Mouse (Mus musculus) cerebellum, adult (tissue): ENCODE measurements at regions not wholly inside any gene's neighbourhood (a gene's known extent, or its start where the extent isn't known, plus 50 kb on each side); places are given as distances from the start of the nearest gene placed in this dataset.
"Not testable (repeated sequence)": the region's sequence is repeated elsewhere in the genome, so short reads cannot be mapped to it uniquely, and the experiment has no call there.

Experiments
- ATAC-seq: cut with Nextera tagmentation; 2 replicates; pipeline ENCODE4 v1.9.2; 2017; ENCODE audit warnings: mild to moderate bottlenecking, moderate library complexity, mixed read lengths; ENCODE audit not compliant: insufficient number of reproducible peaks, low FRiP score, low TSS enrichment

- ATAC-seq, result no peak
Observed at GRCm38 (mm10) chr5:40177982-40178748, 422.9 kb upstream of the Hs3st1 start.

DNA sequence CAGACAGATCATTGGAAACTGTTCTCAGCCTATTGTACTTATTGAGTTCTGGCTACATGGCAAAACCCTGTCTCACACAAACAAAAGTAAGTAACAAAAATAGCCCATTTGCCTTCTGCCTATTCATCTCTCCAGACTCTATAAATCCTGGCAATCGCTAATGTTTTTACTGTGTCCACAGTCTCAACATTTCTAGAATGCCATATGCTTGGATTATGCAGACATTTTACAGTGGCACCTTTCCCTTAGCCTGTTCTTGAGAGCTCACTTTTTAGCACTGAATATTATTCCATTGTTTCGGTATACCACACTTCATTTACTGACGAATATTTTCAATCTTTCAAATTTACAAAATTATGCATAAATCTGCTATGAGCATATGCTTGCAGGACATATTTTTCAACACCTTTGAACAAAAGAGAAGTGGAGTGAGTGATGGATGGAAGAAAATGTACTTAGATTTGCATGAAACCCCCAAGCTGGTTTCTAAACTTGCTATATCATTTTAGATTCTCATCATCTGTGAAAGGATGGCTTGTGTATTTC, 381.5 kb upstream of the Hs3st1 start:
- ATAC-seq, result no peak

DNA sequence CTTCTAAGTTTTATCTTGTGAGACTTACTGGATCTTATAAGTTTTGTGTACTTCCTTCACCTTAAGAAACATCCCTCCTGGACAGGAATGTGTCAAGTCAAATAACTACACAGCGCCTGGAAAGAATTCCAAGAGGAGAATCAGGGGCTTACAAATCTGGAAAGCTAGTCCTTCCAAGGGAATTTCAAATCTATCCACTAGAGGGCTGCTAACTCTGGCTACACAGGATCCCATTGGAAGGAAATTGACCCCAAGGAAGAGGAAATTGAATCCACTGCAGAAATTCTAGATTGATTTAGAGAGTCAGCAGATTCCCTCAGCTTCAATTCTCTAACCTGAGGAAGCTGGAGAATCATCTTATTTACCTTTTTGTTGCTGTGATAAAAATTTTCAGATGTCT, 369.1 kb upstream of the Hs3st1 start:
- ATAC-seq, result no peak

- ATAC-seq, result no peak
Observed at GRCm38 (mm10) chr5:40116849-40117248, 361.6 kb upstream of the Hs3st1 start.

- ATAC-seq, result not testable (repeated sequence)
Observed at GRCm38 (mm10) chr5:40089576-40089975, 334.3 kb upstream of the Hs3st1 start.

DNA sequence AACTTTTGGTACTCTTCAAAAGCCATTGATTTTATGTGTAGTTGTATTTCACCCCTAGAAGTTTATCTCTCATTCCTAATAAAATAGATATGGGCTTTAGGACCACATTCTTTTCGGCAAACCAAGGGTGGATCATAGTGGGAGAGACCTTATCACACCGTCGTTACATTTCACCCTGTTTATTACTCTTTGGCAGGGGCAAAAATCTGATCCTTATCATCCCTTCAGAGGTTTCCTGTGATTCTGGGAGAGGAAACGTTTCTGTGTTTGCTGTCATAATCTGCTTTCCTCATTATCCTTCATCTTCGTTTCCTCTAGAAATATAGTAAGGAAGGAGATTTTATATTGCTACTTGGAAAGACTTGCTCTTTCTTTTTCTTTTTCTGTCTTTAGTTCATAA, 290.0 kb upstream of the Hs3st1 start:
- ATAC-seq, result no peak

DNA sequence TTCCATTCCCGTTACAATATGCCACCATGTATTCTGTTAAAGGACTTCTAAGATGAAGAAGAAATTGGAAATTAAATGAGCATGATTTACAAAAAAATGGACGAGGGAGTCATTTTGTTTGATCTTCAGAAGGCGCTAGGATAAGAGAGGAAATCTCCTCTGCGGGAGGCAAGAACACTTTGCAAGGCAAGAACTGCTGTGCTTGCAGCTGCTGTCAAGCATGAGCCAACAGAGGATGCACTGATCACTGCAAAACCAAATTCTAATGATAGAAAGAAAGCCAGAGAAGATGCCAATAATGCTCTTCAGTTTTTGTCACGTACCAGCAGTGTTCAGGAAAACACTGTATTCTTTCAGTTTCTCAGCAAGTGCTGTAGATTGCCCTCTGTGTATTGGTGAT, 279.2 kb upstream of the Hs3st1 start:
- ATAC-seq, result no peak

- ATAC-seq, result peak; percentile 89
Observed at GRCm38 (mm10) chr5:40033686-40034085, 278.4 kb upstream of the Hs3st1 start.

- no peak for ATAC-seq
Observed at GRCm38 (mm10) chr5:40030261-40030660, 275.0 kb upstream of the Hs3st1 start.

- no peak for ATAC-seq
Observed at GRCm38 (mm10) chr5:40015946-40016345, 260.7 kb upstream of the Hs3st1 start.

GRCm38 (mm10) chr5:39988039-39988438, 232.8 kb upstream of the Hs3st1 start:
- no peak for ATAC-seq

DNA sequence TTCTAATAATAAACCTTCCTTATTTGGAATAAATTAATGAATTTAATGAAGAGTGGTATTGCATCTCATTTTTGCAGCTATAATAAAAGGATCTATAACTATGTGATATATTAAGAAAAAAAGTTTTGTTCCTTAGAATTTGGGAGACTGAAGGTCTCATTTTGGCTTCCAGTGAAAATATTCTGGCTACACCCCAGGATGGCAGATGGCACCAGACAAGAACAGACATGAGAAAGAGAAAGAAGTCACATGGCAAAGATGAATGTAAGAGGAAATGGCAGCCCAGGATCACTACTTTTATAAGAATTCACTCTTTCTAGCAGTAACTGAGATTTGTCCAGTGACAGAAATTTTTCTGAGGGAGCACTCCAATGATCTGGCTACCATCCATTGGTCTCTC, 209.1 kb upstream of the Hs3st1 start:
- no peak for ATAC-seq

DNA sequence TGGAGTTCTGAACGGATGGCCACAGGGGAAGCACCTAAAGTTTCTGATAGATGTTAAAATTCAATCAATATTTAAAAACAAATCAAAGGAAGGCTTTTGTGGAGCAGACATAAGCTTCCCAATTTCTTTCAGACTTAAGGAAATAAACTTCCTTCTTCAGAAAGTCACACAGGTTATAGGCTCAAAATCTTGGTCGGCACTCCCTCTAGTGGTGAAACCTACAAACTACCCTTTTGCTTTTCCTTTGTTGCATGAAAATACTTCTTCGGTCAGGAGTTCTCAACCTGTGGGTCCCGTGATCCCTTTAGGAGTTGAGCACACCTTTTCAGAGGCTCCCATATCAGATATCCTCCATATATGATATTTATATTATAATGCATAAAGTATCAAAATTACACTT, 205.7 kb upstream of the Hs3st1 start:
- 0 out of 2 replicates have a peak, but pooled peaks have one; percentile 15 for ATAC-seq

DNA sequence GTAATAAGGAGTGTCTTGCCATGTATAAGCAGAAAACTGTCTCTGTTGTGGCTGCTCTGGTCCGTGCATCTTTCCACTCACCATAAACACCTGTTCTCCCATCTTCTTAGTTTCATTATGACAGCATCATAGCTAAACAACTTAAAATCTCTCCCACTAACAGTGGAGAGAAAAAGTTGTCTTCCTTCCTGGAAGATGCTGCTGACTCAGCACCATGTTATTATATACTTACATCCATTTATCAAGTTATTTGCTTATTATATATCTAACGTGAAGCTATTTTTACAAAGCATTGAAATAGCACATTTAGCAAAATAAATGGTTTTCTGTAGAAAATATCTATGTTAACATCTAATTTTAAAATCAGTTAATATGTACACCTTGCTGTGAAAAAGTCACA, 180.3 kb upstream of the Hs3st1 start:
- no peak for ATAC-seq

GRCm38 (mm10) chr5:39931890-39932289, 176.6 kb upstream of the Hs3st1 start:
- no peak for ATAC-seq

GRCm38 (mm10) chr5:39909369-39909768, 154.1 kb upstream of the Hs3st1 start:
- ATAC-seq, result no peak

- ATAC-seq, result no peak
Observed at GRCm38 (mm10) chr5:39871723-39872085, 116.4 kb upstream of the Hs3st1 start.

GRCm38 (mm10) chr5:39870835-39871722, 115.8 kb upstream of the Hs3st1 start:
- no peak for ATAC-seq

GRCm38 (mm10) chr5:39857192-39857591, 101.9 kb upstream of the Hs3st1 start:
- no peak for ATAC-seq

GRCm38 (mm10) chr5:39856616-39857156, 101.4 kb upstream of the Hs3st1 start:
- no peak for ATAC-seq
